Mouse (Mus musculus) kidney, postnatal 14 days (tissue): ENCODE measurements around the gene Hmg20a.
"Not testable (repeated sequence)": the region's sequence is repeated elsewhere in the genome, so short reads cannot be mapped to it uniquely, and the experiment has no call there.

Source experiments
- DNase-seq: peaks from one replicate; pipeline ENCODE4 v3.0.0; 2022; ENCODE audit warnings: mixed read lengths

The Hmg20a gene

DNA sequence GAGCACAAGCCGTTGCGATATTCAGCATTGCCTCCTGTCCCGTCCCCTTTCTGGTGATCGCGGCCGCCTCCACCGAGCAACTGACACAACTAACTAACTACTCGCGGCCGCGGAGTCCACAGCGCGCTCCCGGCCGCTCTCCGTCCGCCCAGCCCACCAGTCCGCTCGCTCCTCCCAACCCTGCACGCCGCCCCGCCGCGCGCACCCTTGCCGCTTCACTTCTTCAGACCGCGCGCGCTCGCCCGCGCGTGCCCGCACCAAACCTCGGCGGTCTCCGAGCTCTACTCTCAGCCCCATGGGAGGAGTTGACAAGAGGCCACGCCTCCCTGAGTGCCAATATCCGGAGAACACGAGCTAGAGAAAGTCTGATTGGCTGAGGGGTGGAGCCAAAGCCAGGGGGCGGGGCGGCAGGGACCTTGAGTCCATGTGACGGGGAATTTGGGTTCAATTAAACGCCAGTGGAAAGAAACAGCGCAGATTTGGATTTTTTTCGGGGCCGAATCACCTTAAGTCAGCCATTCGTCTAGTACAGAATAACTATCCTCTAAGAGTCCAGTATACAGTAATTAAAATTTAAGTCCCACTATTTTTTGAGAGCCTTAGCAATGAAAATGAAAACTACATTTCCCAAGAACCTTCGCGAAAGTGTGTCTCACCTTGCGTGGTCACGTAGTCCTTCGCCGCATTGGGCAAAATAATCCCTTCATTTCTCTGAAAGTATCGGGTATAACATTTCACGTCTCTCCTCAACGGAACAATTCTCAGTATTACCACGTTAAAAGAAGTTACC lies at the start of gene Hmg20a, which contains the start of gene Peak1:
Gene Hmg20a, plus strand, starts transcription at position 662 of the 790 bp plus-strand sequence.
Gene Peak1, minus strand, starts transcription at position 120 of the 790 bp plus-strand sequence.
- DNase-seq, result peak; percentile 100

DNA sequence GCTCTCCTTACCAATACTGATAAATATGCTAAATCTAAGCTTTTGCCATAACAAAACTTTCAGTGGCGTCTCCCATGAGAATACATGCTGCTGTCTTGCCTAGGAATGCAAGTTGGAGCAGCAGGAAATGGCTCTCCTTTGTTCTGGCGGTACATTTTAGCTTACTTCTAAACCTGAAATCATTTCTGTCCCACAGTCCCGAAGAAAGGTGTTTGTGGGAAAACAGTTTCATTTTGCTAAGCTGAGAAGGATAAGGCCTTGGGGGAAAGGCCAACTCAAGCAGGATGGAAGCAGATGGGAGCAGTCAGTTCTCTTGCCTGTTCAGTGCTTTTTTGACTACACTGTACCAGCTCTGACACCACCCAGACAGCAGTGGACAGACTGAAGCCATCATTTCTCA lies 49.6 kb upstream of the Hmg20a start:
- no peak for DNase-seq

- no peak for DNase-seq
Observed at GRCm38 (mm10) chr9:56370710-56371109, 47.7 kb upstream of the Hmg20a start.

- DNase-seq, result peak; percentile 51
Observed at GRCm38 (mm10) chr9:56374401-56374800, 44.0 kb upstream of the Hmg20a start.

- DNase-seq, result no peak
Observed at GRCm38 (mm10) chr9:56382786-56383185, 35.6 kb upstream of the Hmg20a start.

DNA sequence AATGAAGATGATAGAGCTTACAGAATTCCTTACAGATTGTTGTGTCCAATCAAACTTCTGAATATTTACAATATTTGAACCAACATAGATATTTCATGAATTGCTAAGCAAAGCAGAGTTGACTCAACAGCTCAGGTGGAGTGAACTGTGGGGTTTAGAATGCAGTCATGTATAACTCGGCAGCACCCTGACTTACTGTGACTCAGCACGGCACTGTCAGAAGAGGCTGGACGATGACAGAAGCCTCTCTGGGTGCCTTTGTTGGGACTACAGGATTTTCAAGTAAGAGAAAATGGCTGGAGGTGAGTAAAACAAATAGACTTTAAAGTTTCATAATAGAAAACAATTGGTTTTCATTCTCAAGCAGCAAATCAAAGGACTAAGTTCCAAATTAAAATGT lies 25.6 kb upstream of the Hmg20a start:
- no peak for DNase-seq

GRCm38 (mm10) chr9:56396306-56396705 lies 22.1 kb upstream of the Hmg20a start:
- no peak for DNase-seq

- no peak for DNase-seq
Observed at GRCm38 (mm10) chr9:56404619-56405018, 13.8 kb upstream of the Hmg20a start.

GRCm38 (mm10) chr9:56409928-56410327 lies 8.5 kb upstream of the Hmg20a start:
- no peak for DNase-seq

DNA sequence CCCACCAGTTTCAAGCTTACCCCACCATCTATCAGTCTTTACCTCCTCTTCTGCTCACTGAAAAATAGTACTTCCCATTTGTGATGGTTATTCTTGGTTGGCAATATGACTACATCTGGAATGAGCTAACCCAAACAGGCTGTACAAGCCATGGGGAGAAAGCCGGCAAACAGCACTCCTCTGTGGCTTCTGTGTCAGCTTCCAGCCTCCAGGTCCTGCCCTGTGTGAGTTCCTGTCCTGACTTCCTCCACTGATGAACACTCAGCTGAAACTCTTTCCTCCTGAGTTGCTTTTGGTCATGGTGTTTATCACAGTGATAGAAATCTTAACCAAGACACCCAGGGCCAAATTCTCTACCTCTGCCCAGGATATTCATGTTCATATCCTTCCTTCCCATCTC lies 5.7 kb upstream of the Hmg20a start:
- DNase-seq, result no peak

DNA sequence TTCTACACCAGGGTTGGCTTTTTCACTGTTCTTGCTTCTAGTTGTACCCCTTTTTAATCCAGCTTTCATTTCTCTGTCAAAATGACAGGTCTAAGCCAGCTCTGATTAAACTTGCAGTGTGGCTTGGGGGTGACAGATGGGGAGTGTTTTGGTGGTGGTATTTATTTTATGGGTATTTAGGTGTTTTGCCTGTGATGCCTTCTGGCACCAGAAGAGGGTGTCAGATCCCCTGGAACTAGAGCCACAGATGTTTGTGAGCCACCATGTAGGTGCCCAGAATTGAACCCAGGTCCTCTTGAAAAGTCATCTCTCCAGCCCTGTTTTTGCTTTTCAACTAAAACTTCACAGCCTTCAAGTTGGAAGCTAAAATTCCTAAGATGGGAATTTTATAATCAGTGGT lies 4.1 kb upstream of the Hmg20a start:
- DNase-seq, result no peak

GRCm38 (mm10) chr9:56415393-56415792 lies 3.0 kb upstream of the Hmg20a start:
- no peak for DNase-seq

DNA sequence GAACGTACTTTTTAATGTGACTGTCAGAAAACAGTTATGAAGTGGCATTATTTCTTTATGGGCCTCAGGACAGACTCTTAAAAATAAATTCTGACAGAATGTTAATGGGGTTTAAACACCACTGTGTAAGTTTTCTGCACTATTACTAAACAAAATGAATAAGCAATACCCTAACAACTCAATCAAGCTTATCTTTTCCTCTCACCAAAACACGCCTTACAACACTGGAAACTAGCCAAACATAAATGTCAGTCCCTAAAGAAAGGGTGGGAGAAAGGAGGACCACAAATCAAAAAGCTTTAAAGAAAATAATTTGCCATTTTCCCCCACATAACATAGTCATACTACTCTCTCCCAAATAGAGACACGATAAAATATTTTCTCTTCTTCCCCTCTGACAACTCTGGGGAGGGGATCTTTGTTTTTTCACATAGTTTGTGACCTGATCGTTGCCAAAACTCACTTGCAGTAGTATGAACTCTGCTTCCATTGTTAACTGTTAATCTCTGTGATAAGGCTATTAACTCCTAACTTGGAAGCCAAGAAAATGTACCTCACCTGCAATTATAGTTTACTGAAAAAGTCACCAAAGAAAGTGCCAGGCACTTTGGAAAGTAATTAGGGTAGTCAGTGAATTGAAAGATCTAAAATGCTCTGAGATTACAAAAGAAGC lies 2.3 kb upstream of the Hmg20a start:
- no peak for DNase-seq

- DNase-seq, result peak; percentile 89
Observed at GRCm38 (mm10) chr9:56417415-56417947, 928 bp upstream of the Hmg20a start.

- DNase-seq, result peak; percentile 84
Observed at GRCm38 (mm10) chr9:56418738-56419239, 380 bp downstream of the Hmg20a start.

- DNase-seq, result no peak
Observed at GRCm38 (mm10) chr9:56420236-56420635, 1.8 kb downstream of the Hmg20a start.

DNA sequence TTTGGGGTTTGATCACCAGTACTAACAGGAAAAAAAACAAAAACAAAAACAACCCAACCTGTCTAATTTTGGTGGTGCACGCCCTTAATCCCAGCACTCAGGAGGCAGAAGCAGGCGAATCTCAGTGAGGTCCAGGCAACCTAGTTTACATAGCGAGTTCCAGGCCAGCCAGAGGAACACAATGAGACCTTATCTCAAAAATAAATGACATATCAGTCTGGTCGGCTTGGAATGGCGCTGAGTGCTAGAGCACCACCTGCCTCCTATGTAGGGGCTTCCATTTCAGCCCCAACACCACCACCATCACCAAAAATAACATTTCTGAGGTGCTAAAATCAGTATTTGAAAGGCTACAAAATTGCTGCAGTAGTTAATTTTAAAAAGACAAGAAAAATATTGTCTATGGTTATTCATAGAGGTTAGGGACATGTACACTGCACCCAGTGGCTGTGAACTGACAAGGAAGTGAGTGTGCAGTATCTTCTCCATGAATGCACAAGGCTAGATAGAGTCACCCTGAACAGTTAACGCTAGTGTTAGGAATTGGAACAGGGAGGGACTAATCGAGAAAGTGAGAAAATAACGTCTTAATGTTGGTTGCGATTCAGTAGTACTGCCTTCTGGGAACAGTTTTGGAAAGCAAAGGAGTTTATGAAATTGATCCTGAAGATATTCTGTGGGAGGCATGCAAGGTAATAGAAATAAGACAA lies 2.6 kb downstream of the Hmg20a start:
- DNase-seq, result no peak

GRCm38 (mm10) chr9:56421991-56422390 lies 3.6 kb downstream of the Hmg20a start:
- DNase-seq, result no peak

GRCm38 (mm10) chr9:56424861-56425260 lies 6.5 kb downstream of the Hmg20a start:
- DNase-seq, result no peak

DNA sequence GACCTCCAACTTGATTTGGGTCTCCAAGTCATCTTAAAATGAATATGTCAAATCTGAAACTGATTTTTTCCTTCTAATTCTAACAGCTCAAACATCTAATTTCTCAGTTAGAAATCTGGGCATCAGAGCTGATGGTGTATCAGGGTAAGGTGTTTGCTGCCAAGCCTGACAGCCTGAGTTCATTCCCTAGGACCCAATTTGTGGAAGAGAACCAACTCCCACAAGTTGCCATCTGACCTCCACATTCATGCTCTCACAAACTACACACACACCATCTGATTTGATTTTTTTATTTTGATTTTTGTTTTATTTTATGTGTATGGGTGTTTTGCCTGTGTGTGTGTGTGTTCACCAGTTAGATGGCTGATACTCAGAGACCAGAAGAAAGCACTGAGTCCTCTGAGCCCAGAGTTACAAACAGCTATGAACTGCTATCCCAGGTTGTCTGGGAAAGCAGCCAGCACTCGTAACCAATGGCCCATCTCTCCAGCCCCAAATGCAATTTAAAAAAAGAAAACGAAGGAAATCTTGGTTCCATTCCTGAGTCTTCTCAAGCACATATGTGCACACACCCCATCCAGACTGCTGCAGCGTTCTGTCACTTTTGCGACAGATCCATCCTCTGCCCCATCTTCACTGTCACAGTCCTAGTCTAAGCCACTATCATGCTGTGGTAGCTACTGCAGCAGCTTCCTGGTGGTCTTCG lies 17.6 kb downstream of the Hmg20a start:
- DNase-seq, result no peak

- not testable (repeated sequence) for DNase-seq
Observed at GRCm38 (mm10) chr9:56437300-56437892, 19.0 kb downstream of the Hmg20a start.

GRCm38 (mm10) chr9:56439699-56440098 lies 21.3 kb downstream of the Hmg20a start:
- no peak for DNase-seq
